Mouse (Mus musculus): ENCODE data around the gene Capzb. TPM values are rescaled to one million over a fixed set of nuclear protein-coding genes. Genes with fewer than 3 reads are reported as not detected.
A peak's percentile ranks its signal among the peaks of the same experiment; 100 is the strongest.

Gene Capzb
- polyA plus RNA-seq, 1 experiment = 227 TPM

DNA sequence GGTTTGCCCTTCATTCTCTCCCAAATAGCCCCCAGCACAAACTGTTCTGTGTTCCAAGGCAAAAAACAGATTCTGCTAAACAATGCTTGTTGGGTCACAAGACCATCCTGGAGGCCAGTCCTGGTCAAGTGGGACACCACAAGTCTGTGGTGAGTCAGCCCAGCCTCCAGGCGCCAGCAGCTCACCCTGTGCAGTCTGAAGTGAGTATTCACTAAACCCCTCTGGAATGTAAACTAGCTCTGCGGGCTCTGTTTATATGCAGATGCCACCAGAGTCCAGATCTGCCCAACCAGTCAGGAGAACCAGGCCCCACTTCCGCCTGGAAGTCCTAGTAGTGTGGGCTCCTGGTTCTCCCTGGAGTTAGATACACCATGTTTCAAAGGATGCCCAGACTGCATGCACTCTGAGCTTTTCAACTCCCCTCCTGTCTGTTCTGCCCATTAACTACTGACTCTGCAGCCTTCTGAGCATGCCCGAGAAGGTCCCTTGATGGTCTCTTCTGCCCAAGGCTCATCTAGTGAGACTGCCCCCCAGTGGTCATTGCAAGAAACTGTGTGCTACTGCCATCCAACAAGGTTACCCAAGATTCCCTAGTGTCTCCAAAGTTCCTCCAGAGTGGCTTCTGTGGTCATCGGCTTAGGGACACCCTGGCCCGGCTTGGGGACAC is 39.9 kb downstream of the Capzb start:
- peak in 1 of 2 experiments; percentile 71 for DNase-seq (ENCODE audit: extremely low spot score in 1 of 2, low spot score in 1 of 2)

DNA sequence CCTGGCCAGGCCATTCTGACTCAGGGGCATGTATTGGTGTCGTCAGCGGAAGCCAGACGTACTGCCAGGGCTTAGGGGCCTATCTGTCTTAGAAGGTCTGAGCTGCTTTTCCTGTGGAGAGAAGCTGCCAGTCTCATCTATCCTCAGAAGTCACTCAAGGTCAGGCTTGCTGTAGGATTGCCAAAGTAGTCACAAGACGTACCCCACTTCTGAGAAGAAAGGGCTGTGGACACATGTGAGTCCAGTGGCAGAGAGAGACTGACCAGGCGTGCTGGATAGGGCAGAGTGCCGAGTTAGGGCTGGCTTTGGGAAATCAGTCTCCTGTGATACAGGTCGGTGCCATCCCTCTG is 40.4 kb downstream of the Capzb start:
- no peak for DNase-seq (ENCODE audit: extremely low spot score in 1 of 2, low spot score in 1 of 2)

DNA sequence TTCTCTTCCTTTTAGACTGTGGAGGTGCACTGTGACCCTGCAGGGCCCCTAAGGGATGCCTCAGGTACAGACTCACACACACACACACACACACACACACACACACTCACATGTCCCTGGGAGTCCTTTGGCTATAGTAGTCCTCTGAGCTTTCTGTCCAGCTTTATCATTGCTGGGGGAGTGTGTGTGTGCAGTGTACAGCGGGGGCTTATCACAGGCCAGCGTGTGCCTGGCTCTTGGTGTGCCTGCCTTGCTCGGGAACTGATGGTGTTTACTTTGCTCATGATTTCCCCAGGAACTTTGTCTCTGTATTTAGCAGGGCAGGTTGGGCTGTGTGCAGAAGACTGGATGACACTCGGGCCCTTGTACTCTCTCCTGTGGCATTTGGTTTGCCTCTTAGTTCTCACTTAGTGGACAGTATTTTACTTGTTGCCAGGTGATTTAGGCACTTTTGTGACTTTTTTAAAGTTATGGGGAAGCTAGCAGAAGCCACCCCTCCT is 41.1 kb downstream of the Capzb start:
- no peak for DNase-seq (ENCODE audit: extremely low spot score in 1 of 2, low spot score in 1 of 2)

DNA sequence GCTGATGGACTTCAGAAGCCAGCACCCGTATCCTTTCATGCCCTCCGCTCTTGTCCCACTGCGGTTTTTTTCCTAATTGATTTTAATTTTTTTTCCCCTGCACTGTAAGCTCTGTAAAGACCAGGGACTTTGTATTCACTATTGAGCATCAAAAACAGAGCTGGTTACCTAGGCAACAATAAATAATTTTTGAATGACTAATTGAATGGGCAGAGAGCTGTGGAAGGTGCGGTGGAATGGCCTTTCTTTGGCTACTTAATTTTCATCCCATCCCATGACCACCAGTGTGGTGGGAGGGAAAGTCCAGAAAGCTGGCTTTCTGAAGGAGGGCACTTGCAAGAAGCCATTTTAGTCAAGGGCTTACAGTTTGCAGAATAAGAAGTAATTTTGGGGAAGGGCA is 41.6 kb downstream of the Capzb start:
- no peak for DNase-seq (ENCODE audit: extremely low spot score in 1 of 2, low spot score in 1 of 2)

DNA sequence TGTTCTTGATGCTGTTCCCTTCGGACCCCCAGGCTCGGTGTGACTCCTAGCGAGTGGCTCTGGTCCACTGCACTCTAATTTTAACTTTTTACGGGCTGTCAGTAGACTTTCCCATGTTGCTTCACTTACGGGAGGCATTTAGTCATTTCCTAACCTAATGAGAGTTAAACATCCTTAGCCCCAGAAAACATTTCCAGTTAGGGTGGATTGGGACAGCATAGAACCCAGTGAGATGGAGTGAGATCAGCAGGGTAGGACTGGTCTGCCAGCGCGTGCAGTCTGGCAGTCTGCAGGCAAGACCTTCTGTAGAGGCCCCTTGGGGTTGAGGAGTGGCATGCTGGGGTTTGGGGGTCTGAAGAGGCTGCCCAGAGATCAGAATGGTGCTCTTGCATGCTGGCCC is 42.9 kb downstream of the Capzb start:
- DNase-seq (ENCODE audit: extremely low spot score in 1 of 2, low spot score in 1 of 2) = no peak

DNA sequence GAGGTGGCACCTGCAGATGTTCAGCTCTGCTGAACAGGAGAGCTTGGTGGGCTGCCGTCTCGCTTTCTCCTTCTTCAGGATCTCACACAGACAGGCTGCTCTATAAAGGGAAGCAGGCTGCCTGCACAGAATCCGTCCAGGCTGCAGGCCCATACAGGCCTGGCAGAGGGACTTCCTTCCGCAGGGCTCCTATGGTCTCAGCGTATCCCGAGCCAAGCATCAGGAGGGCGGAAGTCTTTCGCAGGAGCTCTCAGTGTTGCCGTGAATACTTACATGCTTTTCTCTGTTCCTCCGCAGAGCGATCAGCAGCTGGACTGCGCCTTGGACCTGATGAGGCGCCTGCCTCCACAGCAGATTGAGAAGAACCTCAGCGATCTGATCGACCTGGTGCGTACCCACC is 45.9 kb downstream of the Capzb start:
- DNase-seq (ENCODE audit: extremely low spot score in 1 of 2, low spot score in 1 of 2) = no peak

DNA sequence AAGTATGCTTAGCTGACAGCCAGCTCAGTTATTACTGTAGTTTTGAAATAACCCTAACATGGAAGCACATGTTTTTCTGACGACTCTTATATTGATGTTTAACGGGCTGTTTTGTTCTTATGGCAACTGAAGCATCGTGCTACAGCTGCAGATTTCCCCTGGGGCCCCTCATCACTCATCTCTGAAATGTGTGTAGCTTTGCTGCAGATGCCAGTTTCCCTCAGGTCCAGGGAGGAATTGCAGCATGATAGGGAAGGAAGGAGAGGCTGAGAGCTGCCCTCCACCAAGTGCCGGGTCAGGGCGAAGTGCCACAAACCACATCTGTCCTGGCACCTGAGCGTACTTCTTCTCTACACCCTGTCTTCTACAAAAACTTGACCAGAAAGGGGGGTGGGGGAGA is 47.6 kb downstream of the Capzb start:
- no peak for DNase-seq (ENCODE audit: extremely low spot score in 1 of 2, low spot score in 1 of 2)

DNA sequence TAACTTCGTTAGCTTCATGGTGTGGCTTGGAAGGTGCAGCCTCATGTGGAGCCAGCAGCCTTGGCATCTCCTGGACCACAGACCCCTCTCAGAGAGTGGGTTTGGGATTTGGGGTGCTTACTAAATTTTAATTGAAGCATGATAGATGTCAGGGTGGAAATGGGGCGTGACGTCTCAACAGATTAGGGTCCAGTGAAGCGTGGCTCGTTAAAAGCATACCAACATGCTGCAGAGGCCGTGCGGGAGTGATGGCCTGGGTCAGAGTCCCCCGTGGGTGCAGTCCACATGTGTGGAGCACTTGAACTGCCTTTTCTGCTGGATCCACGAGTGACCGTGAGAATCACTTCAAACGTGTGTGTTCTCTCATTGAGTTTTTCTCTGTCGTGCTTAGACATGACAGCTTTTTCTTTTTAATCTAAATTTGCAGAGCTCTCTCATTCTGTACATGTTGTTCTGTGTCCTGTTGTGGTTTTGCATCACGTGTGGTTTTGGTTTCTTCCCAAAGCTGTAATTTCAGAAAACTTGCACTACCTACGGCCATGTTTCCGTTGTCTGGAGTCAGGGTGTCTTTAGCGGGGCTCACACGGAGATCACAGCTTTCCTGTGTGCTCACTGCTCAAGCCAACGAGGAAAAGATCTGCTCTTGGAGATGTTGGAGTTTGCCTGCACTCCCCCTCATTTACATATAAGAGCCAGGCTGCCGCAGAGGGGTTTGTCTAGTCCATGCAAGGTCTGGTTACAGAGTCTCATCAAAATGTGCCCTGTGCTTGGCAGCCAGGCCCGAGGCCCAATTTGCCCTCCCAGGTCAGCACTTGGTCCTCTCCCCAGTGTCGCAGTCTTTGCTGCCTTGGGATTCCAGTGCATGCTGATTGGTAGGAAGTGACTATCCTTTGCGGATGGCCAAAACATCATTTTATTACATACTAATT is 49.2 kb downstream of the Capzb start:
- DNase-seq (ENCODE audit: extremely low spot score in 1 of 2, low spot score in 1 of 2) = no peak

DNA sequence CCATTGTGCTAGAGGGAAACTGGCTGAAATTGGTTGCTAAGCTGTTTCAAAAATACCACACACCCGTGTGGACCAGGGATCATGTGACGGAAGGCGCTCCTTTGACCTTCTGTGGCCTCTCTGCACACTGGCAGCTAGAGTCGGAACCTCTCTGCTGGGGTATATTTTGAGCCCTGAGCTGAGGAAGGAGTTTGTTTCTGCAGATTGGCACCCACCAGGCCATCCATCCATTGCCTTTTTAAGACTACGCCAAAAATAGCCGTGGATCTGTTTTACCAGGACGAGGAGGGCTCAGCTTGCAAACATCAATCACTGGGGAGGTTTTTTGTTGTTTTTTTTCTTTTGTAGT is 49.9 kb downstream of the Capzb start:
- no peak for DNase-seq (ENCODE audit: extremely low spot score in 1 of 2, low spot score in 1 of 2)

DNA sequence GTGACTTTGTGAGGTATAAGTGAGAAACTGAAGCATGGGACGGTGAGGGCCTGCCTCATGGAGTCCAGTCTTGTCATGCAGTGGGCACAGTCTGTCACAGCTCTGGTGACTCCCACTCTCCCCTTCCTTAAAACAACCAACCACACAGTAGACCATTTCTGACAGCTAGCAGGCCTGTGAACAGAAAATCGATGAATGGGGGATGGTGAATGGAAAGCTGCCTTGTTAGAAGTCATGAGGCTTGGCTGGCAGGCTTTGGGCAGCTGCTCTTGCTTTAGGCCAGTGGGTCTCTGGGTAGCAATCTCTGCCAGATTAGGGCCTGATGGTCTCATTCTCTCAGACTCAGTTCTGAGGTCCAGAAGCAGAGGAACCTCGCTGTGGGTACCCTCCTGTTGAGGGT is 51.5 kb downstream of the Capzb start:
- no peak for DNase-seq (ENCODE audit: extremely low spot score in 1 of 2, low spot score in 1 of 2)

DNA sequence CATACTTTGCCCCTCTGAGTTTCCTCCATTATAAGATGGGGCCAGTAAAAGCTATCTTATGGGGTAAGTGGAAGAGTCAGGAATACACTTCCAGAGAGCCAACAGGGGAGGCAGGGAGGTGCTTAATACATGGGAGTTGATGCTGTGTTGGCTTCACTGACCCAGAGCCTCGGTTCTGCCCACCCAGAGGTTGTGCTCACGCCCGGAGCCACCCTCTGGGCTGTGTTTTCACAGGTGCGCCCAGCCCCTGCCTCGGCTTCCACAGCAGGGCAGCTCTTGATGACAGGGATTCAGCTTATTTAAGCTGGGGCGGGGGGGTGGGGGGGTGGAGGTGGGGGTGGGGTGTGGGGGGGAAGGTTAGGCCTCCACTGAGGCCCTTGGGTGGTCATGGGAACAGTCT is 52.1 kb downstream of the Capzb start:
- DNase-seq (ENCODE audit: extremely low spot score in 1 of 2, low spot score in 1 of 2) = no peak

DNA sequence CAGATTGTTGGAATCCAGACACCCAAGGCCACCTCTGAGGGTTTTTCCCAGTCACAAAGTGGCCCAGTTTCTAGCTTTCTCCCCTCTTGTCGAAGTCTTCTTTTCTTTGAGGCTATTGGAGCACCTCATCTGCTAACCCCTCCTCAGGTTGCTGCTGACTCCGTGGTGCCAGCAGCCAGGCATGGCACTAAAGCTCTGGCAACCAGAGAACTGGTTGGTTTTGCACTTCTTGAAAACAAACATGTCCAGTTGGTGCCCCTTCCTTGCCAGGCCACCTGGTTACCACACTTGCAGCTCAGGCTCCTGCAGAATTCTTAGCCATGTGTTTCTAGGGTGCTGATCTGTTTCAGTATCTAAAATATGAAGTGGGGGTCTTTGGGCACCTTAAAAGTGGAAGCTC is 52.8 kb downstream of the Capzb start:
- DNase-seq (ENCODE audit: extremely low spot score in 1 of 2, low spot score in 1 of 2) = no peak

DNA sequence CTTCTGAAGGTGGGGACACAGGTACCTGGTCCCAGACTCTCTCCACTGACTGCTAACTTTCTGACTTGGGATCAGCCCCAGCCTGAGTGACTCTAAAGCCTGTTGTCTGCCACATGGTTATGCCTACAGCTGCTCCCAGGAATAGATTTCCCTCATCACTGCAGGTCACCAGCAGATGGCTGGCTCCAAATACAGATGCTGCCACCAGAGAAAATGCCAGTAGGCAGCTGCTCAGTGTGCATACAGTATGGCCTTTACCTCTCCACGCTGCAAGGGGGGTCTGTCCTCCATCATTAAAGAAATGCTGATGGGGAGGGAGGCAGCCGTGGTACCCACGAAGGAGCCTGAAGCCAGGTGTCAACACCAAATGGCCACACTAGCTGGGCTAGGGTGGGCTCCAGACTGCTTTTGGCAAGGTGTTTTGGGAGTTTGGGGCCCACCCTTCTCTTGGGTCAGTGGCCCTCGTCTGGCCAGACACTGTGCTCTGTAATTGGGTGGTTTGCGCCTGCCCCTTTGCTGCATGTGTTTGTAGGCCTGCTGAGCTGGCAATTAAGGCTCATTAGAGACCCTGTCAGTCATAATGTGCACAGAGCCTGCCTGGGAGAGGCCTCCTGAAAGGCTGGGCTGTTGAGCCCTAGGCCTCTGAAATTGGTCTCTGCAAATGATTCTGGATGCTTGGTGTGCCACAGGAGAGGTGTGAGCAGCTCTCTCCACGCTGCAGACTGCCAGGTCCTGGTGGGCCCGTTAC is 53.6 kb downstream of the Capzb start:
- DNase-seq (ENCODE audit: extremely low spot score in 1 of 2, low spot score in 1 of 2) = no peak

DNA sequence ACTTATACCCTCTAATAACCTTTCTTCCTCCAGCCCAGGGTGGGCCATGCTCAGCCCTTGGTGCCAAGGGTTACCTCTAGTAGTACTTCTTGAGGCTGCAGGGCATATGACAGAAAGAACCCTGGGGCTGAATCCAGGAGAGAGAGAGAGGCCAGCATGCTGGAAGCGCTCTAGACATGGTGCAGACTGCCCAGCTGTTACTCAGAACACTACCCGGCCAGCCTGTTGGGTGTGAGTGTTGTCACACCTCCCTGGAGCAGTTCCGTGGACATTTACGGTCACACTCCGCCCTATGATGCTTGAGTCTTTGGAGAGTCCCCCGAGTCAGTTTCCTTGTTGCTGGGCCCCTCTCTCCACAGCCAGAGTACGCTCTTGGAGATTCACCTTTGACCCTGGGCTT is 55.3 kb downstream of the Capzb start:
- no peak for DNase-seq (ENCODE audit: extremely low spot score in 1 of 2, low spot score in 1 of 2)

DNA sequence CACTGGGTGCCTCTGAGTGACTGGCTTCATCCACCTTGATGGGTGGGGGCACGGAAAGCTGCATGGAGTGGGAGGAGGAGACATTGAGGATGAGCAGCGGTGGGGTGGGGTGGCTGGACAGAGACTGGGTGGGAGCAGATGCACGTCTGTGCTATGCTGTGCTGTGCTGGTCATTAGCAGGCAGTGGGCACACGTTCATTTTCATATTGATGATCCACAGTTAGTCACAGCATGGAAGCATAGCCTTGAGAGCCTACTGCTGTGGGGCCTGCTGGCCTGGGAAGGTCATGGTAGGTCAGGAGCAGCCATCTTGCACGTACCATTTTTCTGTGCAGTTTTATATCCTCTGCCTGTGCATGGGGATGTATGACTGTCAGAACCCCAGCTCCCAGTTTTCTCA is 56.0 kb downstream of the Capzb start:
- DNase-seq (ENCODE audit: extremely low spot score in 1 of 2, low spot score in 1 of 2) = no peak

DNA sequence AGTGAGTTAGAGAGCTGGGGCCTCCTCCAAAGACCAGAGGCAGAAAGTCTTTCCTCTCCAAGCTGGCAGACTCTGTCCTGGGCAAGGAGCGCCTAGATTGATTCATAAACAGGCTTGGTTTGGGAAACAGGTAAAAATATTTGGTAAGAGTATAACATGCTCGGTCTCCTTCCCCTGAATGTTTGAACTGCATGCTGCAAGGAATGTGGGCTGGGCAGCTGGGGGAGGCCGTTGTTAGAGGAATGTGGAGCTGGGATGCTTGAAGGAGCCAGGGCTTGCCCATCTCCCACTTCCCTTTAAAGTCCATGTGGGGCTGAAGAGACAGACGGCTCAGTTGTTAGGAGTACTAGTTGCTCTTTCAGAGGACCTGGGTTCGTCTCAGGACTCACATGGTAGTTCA is 57.3 kb downstream of the Capzb start:
- DNase-seq (ENCODE audit: extremely low spot score in 1 of 2, low spot score in 1 of 2) = no peak

DNA sequence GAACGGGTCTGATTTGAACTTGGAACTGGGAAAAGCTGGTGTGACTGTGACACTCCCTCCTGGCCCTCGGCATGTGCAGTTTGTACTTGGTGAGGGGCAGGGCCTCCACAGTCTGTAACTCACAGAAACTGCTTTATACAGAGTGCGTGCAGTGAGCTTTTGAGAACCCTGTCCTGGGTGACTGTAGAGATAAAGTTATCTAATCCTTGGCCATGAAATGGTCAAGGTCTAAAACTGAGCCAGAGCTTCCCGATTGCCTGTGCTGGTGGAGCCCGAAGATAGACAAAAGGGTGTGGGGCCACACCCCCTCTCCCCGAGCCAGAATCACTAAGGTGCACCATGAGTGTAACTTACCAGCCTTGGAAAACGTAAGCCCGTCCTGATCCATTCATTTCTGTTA is 58.2 kb downstream of the Capzb start:
- DNase-seq (ENCODE audit: extremely low spot score in 1 of 2, low spot score in 1 of 2) = no peak

DNA sequence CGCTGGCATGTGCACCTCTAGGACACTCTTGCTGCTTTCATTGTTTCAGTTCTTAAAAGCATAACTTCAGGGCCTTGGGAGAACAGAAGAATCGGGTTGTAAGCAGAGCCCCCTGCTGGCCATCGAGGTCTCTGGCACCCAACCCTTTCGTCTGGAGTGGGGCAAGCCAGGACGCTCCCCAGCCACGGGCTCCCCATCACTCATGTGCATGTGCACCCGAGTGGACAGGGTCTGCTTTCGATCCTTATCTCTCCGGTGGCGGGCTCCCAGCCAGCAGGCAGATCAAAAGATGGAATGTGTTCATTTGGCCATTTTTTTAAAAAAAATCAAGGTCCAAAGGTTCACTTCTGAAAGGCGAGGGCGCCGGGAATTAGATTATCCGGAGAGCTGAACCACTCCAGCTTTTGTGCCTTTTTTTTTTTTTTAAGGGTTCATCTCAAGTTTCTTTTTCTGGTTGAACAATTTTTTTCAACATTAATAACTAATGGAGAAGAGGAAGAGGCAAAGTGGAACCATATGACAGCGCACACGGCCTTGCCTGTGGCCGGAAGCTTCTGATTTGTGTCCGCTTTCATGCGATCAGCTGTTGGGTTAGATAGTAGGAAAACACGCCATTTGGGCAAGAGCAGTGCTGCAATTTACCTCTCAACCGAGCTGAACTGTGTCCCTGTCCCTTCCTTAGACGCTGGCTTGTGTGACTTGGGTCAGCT is 59.5 kb downstream of the Capzb start:
- peak; percentile 66 to 82 for DNase-seq (ENCODE audit: extremely low spot score in 1 of 2, low spot score in 1 of 2)

DNA sequence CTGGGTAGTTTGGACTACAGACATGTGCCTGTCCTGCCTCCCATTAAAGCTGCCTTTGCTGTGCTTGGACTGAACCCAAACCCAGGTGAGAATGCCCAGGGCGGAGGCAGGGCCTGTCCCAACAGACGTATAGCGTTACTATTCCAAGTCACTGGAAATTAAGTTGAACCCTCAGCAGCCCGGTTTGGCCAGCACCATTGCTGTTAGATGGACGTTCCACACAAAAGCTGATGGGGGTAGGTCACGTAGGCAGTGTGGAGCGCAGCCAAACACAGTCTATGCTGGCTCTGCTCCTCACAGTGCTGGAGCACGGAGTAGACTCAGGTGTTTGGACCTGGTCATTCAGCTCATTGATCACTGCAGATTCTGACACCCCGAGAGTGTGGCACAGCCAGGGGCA is 60.5 kb downstream of the Capzb start:
- DNase-seq (ENCODE audit: extremely low spot score in 1 of 2, low spot score in 1 of 2) = no peak

DNA sequence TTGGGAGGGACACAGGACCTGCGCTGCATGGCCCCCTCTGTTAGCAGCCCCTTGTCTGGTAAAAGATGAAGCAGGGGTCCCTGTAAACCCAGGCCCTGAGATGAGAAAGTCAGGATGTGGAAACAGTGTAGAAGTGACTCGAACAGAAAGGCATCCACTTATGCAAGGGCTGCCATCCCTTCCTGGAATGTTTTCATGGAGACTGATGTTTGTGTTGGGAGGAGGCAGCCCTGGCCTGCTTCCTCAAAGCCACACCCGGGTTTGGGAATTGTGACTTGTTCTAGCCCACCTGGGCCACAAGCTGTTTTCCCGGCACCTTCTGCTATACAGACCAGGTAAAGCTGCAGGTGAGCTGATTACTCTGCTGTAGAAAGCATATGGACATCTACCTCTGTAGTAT is 63.4 kb downstream of the Capzb start:
- DNase-seq (ENCODE audit: extremely low spot score in 1 of 2, low spot score in 1 of 2) = no peak

DNA sequence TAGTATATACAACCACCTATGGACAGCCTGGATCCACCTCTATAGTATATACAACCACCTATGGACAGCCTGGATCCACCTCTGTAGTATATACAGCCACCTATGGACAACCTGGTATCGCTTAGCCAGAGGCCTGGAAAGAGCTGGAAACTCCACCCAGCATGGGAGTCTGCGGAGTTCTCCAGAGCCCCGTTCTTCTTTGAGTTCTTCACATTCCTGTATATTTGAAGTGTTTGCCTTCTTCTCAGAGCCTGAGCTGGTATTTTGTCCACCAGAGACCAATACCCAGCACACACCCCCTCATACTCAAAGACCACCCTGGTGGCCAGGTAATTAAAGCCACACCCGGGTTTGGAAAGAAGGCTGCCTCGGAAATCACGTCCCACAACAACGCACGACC is 64.0 kb downstream of the Capzb start:
- no peak for DNase-seq (ENCODE audit: extremely low spot score in 1 of 2, low spot score in 1 of 2)
